Mouse (Mus musculus) cortical plate, adult 2 months (tissue): ENCODE measurements around the gene Cx3cl1. TPM values are rescaled to one million over a fixed set of nuclear protein-coding genes. Genes with fewer than 3 reads are reported as not detected.

ENCODE experiments used
- H3K27ac ChIP-seq: fragments of 200-500 bp; 2 replicates; pipeline ENCODE4 v1.5.1; 2012; ENCODE audit warnings: low read length, control low read depth, inconsistent platforms; ENCODE audit not compliant: insufficient read depth
- H3K4me1 ChIP-seq: fragments of 200-500 bp; 2 replicates; pipeline ENCODE4 v1.6.1; 2011; ENCODE audit warnings: low read length; ENCODE audit not compliant: control insufficient read depth, insufficient read depth
- H3K4me3 ChIP-seq: fragments of 200-500 bp; 2 replicates; pipeline ENCODE4 v1.5.1; 2011; ENCODE audit warnings: mild to moderate bottlenecking, low read length, control low read depth; ENCODE audit not compliant: insufficient read depth
- CTCF ChIP-seq: fragments of 200-500 bp; IDR thresholded peaks from 2 replicates; pipeline ENCODE4 v1.5.1; 2011; ENCODE audit warnings: mild to moderate bottlenecking, control low read depth, low read length; ENCODE audit not compliant: insufficient read depth; ENCODE audit errors: extremely low read depth
- POLR2A ChIP-seq: fragments of 200-500 bp; IDR thresholded peaks from 2 replicates; pipeline ENCODE4 v1.6.1; 2011; ENCODE audit warnings: mild to moderate bottlenecking, low read length, control low read depth; ENCODE audit not compliant: insufficient read depth; ENCODE audit errors: extremely low read depth
- polyA plus RNA-seq: library from polyadenylated mRNA; depleted of rRNA; stranded (reverse); fragments of >200 nt; gene quantifications from 2 replicates; pipeline ENCODE4 v1.2.3, GENCODE M21; 2012; rRNA removed

Gene Cx3cl1
- polyA plus RNA-seq, 1 experiment, result 664 TPM

GRCm38 (mm10) chr8:94826210-94826609 is 54.4 kb downstream of the Cx3cl1 start:
- Histone ChIP-seq H3K27ac (no peak overlapping the region), H3K4me3 (no peak overlapping the region), H3K4me1 (no peaks in the 10 kb centered on the region)
- TF ChIP-seq CTCF, result no peak
- TF ChIP-seq POLR2A, result no peak

- no peak overlapping the region for H3K4me3 ChIP-seq
- peaks cover 3% of the 10 kb centered on the region; the same call in 1 of the 2 replicates for H3K4me1 ChIP-seq
- TF ChIP-seq CTCF (no peak), POLR2A (no peak)
- H3K27ac ChIP-seq, result no peak overlapping the region
Observed at GRCm38 (mm10) chr8:94828284-94828683, 56.5 kb downstream of the Cx3cl1 start.

Other genes with a start within 250 kb of the Cx3cl1 start
- 26.7 and 28.2 TPM in 2 replicates for gene Cpne2, start 239.0 kb upstream of the Cx3cl1 start, polyA plus RNA-seq
- gene Rspry1, start 170.1 kb upstream of the Cx3cl1 start, polyA plus RNA-seq, result 18.0 and 19.8 TPM in 2 replicates
- gene Fam192a, start 170.0 kb upstream of the Cx3cl1 start, polyA plus RNA-seq, result 50.2 and 51.1 TPM in 2 replicates
- gene Arl2bp, start 105.4 kb upstream of the Cx3cl1 start, polyA plus RNA-seq, result 234 and 235 TPM in 2 replicates
- gene Pllp, start 75.7 kb upstream of the Cx3cl1 start, polyA plus RNA-seq, result 165 and 190 TPM in 2 replicates
- gene Ccl22, start 26.4 kb upstream of the Cx3cl1 start, polyA plus RNA-seq, result 0.33 and 0.34 TPM in 2 replicates
- 4.4 TPM in 2 replicates for gene Ccl17, start 38.4 kb downstream of the Cx3cl1 start, polyA plus RNA-seq
- 103 and 110 TPM in 2 replicates for gene Coq9, start 66.3 kb downstream of the Cx3cl1 start, polyA plus RNA-seq
- gene Ciapin1, start 66.3 kb downstream of the Cx3cl1 start, polyA plus RNA-seq, result 38.2 and 39.1 TPM in 2 replicates
- 108 and 117 TPM in 2 replicates for gene Polr2c, start 85.4 kb downstream of the Cx3cl1 start, polyA plus RNA-seq
- 15.1 and 15.9 TPM in 2 replicates for gene Dok4, start 104.3 kb downstream of the Cx3cl1 start, polyA plus RNA-seq
- 2.1 and 3.0 TPM in 2 replicates for gene Ccdc102a, start 146.1 kb downstream of the Cx3cl1 start, polyA plus RNA-seq
- 0.06 and 0.10 TPM in 2 replicates for gene Adgrg5, start 151.7 kb downstream of the Cx3cl1 start, polyA plus RNA-seq
- gene Adgrg1, start 202.7 kb downstream of the Cx3cl1 start, polyA plus RNA-seq, result 63.4 and 63.8 TPM in 2 replicates
- 0.30 and 0.40 TPM in 2 replicates for gene Adgrg3, start 245.7 kb downstream of the Cx3cl1 start, polyA plus RNA-seq